Mouse (Mus musculus) frontal cortex, postnatal 10 days (tissue): ENCODE measurements at regions not wholly inside any gene's neighbourhood (a gene's known extent, or its start where the extent isn't known, plus 50 kb on each side); places are given as distances from the start of the nearest gene placed in this dataset.

Experiments
- DNase-seq, 2 experiments: peaks; one replicate each; pipeline ENCODE4 v3.0.0; 2022; ENCODE audit warnings: low spot score in 2 of 2, mixed read lengths in 1 of 2

DNA sequence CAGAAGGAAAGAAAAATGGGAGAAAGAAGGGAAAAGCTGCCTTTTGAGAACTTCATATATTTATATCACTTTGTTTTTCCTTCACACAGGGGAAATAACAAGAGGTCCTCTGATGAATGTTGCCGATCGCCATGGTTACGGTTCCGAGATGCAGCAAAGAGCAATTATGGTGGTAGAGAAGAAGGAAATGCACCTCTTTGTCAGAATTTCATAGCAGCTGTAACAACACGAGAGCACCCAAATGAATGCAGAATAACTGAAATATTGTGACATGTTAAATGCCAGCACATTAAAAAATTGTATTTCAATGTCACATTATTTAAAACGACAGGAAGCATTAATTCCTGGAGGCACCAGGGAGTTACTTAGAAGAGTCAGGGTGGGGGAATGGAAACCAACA lies 279.4 kb downstream of the Mctp2 start:
- DNase-seq, result no peak

DNA sequence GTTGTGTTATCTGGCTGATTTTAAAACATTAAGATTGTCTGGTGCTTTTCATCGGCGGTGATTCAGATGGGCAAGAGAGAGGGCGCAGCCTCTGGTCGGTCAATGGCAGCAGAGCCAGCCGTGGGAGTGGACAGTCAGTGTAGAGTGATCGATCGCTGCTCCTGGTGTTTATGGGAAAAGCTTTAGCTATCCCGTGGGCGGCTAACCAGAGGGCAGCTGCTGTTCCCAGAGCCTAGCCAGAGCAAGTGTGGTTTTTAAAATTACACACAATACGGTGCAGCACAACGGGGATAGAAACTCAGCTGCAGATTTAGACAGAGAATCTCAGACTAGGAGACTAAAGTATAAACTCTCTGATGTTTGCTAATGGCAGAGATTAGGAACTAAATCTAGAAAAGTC lies 297.3 kb downstream of the Mctp2 start:
- DNase-seq, result no peak

DNA sequence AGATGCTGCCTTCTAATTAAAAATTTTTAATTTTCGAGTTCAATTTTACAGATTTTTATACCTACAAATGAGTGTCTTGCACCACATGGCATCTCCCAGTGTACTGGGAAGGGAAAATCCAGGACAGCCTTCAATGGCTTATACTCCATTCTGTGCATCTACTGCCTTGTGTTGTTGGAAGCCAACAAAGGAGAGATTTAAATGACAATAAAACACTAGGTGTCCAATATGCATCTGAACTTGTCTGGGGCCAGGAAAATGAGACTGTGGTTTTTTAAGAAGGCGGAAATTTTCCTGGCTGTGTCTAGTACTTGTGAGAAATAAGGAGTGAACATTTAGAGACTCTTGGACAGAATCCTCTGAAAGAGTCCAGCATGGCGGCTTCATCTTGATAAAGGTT lies 302.1 kb downstream of the Mctp2 start:
- no peak for DNase-seq

DNA sequence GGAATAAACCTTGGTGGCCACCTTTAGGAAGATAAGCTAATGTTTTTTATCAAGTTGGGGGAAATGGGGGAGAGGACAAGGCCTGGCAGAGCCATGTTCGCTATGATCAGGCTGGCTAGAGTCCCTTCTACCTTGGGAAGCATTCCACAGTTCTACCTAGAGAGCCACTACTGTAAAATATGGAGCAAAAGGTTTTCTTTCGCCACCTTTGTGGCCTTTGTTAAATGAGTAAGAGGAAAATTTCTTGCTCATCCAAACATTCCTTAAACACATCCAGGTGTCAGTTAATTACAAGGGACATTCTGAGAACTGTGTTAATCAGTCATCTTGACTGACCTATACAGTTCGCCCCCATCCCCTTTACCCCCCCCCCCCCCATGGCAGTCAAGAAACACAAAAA lies 313.9 kb downstream of the Mctp2 start:
- no peak for DNase-seq

DNA sequence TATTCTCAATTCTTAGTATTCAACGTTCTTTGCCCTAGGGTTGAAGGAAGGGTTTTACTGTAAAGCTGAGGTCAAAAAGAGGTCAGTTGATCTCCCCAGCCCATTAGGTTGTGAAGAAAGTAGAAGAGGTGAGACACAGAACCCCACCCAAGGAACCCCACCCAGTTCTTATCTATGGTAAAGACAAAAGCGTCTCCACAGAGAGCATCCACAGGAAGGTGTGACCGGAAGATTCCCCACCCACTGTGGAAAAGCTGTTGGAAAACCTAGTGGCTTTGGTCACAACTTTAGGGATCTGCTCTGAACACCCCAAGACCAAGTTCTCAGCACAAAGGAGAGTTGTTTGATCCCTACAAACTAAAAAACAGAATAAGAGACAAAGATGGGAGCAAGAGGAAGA lies 314.6 kb downstream of the Mctp2 start:
- no peak for DNase-seq

DNA sequence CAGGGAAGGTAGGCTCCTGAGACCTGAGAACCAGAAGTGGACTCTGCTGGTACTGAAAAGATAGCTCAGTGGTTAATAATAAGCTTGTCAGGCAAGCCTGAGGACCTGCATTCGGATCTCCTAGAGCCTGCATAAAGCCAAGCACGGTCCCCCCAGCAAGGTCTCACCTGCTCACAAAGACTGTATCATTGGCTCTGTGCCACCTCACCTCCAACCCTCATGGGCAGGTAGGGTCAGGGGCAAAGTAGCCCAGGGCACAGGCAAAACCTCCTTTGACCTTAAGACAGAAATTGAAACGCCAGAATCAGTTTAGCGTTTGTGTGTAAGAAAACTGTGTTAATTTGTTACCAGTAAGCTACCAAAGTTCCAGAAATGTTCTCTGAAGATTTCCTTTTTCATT lies 315.2 kb downstream of the Mctp2 start:
- DNase-seq, result no peak

DNA sequence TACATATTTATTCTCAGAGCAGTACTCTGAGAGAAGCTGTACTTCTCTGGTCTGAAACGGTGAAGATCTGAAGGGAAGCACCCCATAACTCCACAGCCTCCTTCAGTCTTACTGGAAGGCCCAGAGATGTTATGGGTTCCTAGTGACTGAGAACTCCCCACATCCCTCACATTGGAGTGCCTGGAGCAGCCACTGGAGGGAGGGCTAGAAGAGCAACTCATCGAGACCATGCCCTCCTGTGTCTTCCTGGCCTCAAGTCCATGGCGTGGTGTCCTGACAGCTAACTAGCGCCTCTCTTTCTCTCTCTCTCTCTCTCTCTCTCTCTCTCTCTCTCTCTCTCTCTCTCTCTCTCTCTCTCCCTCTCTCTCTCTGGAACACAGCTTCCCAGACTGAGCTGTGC lies 340.4 kb downstream of the Mctp2 start:
- DNase-seq, result no peak

DNA sequence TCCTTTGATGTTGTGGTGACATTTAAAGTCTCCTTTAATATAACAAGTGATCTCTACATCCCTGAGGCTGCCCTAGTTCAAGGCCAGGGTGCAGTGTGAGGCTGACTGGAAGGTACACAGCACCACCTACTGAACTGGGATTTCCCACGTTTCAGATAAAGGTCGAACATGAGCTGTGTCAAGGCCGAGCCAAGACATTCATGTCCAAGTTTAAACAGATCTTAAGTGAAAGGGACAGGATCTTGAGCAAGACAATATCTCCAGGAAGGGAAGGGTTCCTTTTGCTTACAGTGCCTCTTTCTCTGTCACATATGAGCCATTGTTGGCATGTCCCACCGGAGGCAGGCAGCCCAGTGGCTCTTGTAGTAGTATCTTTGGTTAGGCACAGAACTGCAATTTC lies 343.0 kb downstream of the Mctp2 start:
- DNase-seq, result no peak

DNA sequence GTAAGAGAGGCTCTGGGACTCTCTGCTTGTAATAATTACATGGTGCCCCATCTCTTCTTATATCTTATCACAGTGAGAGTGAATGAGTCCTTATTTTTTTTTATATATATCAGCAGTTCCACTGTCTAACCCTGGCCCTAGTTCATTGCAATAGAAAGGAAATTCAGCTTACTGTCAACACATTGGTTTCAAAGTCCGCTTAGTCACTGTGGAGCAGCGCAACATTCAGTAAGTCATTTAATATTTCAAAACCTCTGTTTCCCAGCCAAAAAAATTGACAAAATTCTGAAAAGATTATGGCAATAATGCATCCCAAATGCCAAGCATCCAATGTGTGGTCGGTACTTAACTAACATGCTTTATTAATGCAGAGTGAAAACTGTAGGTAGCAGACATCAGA lies 343.6 kb downstream of the Mctp2 start:
- DNase-seq, result no peak

DNA sequence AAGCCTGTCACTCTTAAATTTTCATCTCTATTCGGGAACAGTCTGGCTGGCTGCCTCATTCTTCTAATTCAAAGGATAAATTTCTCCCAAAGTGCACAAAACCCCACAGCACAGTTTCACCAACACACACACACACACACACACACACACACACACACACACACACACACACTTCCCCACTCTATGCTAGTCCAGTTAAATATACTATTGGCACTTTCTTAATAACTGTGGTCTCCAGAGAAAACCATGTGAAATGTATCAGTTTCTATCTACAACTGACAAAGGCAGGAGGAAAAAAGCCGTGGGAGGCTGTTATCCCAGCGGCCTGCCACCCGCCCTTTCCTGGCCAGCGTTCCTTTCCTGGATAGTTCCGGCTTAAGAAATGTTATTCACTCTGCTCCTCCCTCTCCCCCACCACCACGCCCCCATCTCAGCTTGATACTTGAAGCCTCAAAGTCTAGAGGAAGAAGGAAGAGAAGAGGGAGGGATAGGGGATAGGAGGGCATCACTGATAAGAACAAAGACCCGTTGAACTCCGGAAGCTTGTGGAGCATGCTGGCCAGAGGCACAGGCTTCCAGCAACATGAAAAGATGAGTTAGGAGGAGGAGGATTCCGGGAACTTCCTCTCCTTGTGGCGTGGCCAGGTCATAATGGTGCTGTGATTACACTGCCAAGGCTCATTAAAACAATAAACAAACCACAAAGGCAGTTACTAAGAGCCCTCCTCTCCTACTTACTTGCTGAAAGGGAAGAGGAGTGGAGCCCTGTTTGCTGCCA lies 345.8 kb downstream of the Mctp2 start:
- peak in 1 of 2 experiments; percentile 14 for DNase-seq

DNA sequence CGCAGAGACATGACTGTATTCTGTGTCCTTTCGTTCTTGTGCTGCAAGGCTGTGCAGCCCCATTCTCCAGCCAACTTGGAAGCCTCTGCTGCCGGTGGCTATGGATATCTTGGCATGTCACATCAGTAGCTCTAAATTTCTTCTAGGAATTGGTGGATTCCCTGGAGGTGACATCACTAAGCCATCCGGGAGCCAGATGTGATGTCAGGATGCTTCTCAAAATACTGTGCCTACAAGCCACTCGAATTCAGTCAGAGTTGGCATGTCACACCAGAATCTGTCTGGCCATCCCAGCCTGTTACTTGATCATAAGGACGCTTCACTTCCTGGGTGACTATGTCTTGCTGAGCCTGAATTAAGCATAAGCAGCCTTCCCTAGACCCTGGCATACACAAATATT lies 359.9 kb downstream of the Mctp2 start:
- no peak for DNase-seq

DNA sequence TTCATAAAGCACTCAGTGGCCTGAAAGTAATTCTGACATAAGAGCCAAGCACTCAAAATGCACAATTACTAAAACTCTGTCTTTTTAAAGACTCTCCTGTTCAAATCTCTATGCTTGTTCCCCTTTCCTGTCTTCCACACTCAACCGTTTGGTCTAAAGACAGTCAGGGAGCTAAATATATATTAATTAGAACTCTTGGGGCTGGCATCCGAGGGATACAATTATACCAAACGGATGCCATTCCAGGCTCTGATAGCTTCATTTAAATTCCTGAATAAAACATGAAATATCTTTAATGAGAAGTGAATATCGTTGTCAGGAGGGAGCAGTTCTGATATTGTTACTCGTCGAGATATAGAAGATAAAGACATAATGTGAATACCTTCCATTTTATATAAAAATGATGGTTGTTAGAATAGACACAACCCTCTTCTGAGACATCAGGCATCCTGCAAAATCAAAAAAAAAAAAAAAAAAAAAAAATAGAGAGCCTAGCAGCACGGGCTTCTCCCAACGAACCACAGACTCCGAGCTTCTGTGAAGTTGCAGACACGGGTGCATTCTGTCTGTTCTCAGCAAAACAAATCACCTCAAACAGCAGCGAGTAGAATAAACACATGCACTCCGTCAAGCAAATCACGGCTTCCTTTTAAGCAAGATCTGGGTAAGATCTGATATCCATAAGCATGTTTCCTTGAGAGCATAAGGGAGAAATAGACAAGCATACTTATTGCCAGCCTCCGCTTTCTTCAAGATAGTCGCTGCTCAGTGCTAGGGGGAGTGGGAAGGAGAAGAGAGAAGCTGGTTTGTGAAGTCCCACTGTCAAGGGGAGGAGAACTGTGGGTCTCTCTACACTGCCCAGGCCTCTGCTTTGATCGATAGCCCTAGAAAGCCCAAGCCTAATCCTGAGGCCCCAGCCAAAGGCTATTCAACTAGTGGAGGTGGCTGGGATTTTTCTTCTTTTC lies 363.0 kb downstream of the Mctp2 start:
- no peak for DNase-seq

DNA sequence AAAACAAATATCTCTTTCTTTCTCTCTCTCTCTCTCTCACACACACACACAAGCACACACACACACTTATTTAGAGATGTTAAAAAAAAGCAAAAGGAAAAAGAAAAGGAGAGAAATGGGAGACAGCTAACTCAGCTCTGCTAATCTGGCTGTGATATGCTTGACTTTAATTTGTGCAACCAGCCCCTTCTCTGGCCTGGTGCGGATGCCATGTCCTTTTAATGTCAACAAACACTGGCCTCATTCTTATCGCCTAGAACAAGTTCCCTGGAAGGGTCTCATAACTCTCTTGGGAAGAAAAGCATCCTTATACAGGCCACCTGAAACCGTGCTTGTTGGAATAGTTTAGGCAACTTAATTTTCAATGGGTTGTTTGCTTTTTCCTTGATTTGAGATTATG lies 368.7 kb downstream of the Mctp2 start:
- DNase-seq, result no peak

DNA sequence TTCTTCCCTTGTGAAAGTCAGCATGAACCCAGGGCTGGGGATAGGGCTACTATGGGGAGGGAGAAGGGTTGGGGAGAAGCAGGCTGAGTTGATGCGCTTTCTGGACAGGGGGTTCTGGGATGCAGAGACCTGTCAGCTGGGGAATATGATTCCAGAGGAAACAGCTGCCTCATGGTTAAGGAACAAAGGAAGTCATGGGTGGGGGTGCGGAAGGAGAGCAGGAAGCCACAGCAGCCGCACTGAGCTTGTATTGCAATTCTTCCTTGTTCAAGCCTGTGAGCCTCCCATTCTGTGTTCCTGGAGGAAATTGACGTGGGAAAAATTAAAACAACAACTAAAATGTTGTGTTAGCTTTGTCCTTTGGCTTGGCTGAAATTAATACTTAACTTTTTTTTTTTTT lies 369.7 kb downstream of the Mctp2 start:
- no peak for DNase-seq
